Mouse (Mus musculus): ENCODE data around the gene Sh3bp5. TPM values are rescaled to one million over a fixed set of nuclear protein-coding genes. Genes with fewer than 3 reads are reported as not detected.
A peak's percentile ranks its signal among the peaks of the same experiment; 100 is the strongest.

The Sh3bp5 gene
- polyA plus RNA-seq, 1 experiment, result 43.4 TPM

- Histone ChIP-seq H3K27me3 (replicated peaks; ENCODE audit: control insufficient read depth, insufficient read depth, low read length) (no peaks in the 10 kb centered on the region), H3K4me3 (ENCODE audit: insufficient read depth, low read depth, low read length) (no peak overlapping the region), H3K27ac (ENCODE audit: insufficient read depth, low read depth, low read length) (0 out of 2 replicates have a peak overlapping the region, but pooled peaks have one; percentile 16), H3K4me1 (ENCODE audit: control insufficient read depth, insufficient read depth, low read length) (peaks cover 68% of the 10 kb centered on the region), H3K36me3 (ENCODE audit: control insufficient read depth, insufficient read depth, low read length) (no peaks in the 10 kb centered on the region)
- no peak for DNase-seq
- 60% methylated on average over 16 of the region's 16 CpGs for WGBS
- TF ChIP-seq CTCF (conservative IDR thresholded peaks at IDR 0.05; ENCODE audit: insufficient read depth, insufficient read length, low read depth, low read length), result no peak
- TF ChIP-seq POLR2A (IDR thresholded peaks at IDR 0.05; ENCODE audit: low read depth, low read length), result no peak
Observed at GRCm38 (mm10) chr14:31416835-31417549, 18.9 kb downstream of the Sh3bp5 start.

- H3K27me3 ChIP-seq (replicated peaks; ENCODE audit: control insufficient read depth, insufficient read depth, low read length), result no peaks in the 10 kb centered on the region
- no peaks in the 10 kb centered on the region for H3K36me3 ChIP-seq (ENCODE audit: control insufficient read depth, insufficient read depth, low read length)
- 86% methylated on average over 3 of the region's 3 CpGs for WGBS
- DNase-seq, result no peak
- TF ChIP-seq POLR2A (IDR thresholded peaks at IDR 0.05; ENCODE audit: low read depth, low read length) (no peak), CTCF (conservative IDR thresholded peaks at IDR 0.05; ENCODE audit: insufficient read depth, insufficient read length, low read depth, low read length) (no peak)
- no peak overlapping the region for H3K4me3 ChIP-seq (ENCODE audit: insufficient read depth, low read depth, low read length)
- no peak overlapping the region for H3K27ac ChIP-seq (ENCODE audit: insufficient read depth, low read depth, low read length)
- peaks cover 64% of the 10 kb centered on the region for H3K4me1 ChIP-seq (ENCODE audit: control insufficient read depth, insufficient read depth, low read length)
Observed at GRCm38 (mm10) chr14:31416411-31416810, 19.5 kb downstream of the Sh3bp5 start.

- 48% methylated on average over 7 of the region's 7 CpGs for WGBS
- H3K27ac ChIP-seq (ENCODE audit: insufficient read depth, low read depth, low read length), result peak overlapping the region; percentile 19
- no peaks in the 10 kb centered on the region for H3K36me3 ChIP-seq (ENCODE audit: control insufficient read depth, insufficient read depth, low read length)
- H3K4me3 ChIP-seq (ENCODE audit: insufficient read depth, low read depth, low read length), result no peak overlapping the region
- peak; percentile 56 for DNase-seq
- TF ChIP-seq CTCF (conservative IDR thresholded peaks at IDR 0.05; ENCODE audit: insufficient read depth, insufficient read length, low read depth, low read length) (no peak), POLR2A (IDR thresholded peaks at IDR 0.05; ENCODE audit: low read depth, low read length) (no peak)
- no peaks in the 10 kb centered on the region for H3K27me3 ChIP-seq (replicated peaks; ENCODE audit: control insufficient read depth, insufficient read depth, low read length)
- H3K4me1 ChIP-seq (ENCODE audit: control insufficient read depth, insufficient read depth, low read length), result peaks cover 50% of the 10 kb centered on the region
Observed at GRCm38 (mm10) chr14:31414967-31415376, 20.9 kb downstream of the Sh3bp5 start.

- Histone ChIP-seq H3K36me3 (ENCODE audit: control insufficient read depth, insufficient read depth, low read length) (no peaks in the 10 kb centered on the region), H3K4me1 (ENCODE audit: control insufficient read depth, insufficient read depth, low read length) (peaks cover 48% of the 10 kb centered on the region), H3K4me3 (ENCODE audit: insufficient read depth, low read depth, low read length) (no peak overlapping the region), H3K27me3 (replicated peaks; ENCODE audit: control insufficient read depth, insufficient read depth, low read length) (no peaks in the 10 kb centered on the region), H3K27ac (ENCODE audit: insufficient read depth, low read depth, low read length) (peak overlapping the region; percentile 30)
- 42% methylated on average over 10 of the region's 10 CpGs for WGBS
- no peak for DNase-seq
- TF ChIP-seq CTCF (conservative IDR thresholded peaks at IDR 0.05; ENCODE audit: insufficient read depth, insufficient read length, low read depth, low read length), result no peak
- TF ChIP-seq POLR2A (IDR thresholded peaks at IDR 0.05; ENCODE audit: low read depth, low read length), result no peak
Observed at GRCm38 (mm10) chr14:31414235-31414966, 21.5 kb downstream of the Sh3bp5 start.

- WGBS, result 44% methylated on average over 6 of the region's 6 CpGs
- TF ChIP-seq POLR2A (IDR thresholded peaks at IDR 0.05; ENCODE audit: low read depth, low read length), result no peak
- Histone ChIP-seq H3K36me3 (ENCODE audit: control insufficient read depth, insufficient read depth, low read length) (no peaks in the 10 kb centered on the region), H3K27ac (ENCODE audit: insufficient read depth, low read depth, low read length) (peak overlapping the region; percentile 30), H3K4me3 (ENCODE audit: insufficient read depth, low read depth, low read length) (no peak overlapping the region), H3K4me1 (ENCODE audit: control insufficient read depth, insufficient read depth, low read length) (peaks cover 49% of the 10 kb centered on the region), H3K27me3 (replicated peaks; ENCODE audit: control insufficient read depth, insufficient read depth, low read length) (no peaks in the 10 kb centered on the region)
- DNase-seq, result peak; percentile 55
Observed at GRCm38 (mm10) chr14:31413475-31414086, 22.3 kb downstream of the Sh3bp5 start.

GRCm38 (mm10) chr14:31412651-31413056 lies 23.2 kb downstream of the Sh3bp5 start:
- Histone ChIP-seq H3K4me3 (ENCODE audit: insufficient read depth, low read depth, low read length) (no peak overlapping the region), H3K36me3 (ENCODE audit: control insufficient read depth, insufficient read depth, low read length) (no peaks in the 10 kb centered on the region), H3K4me1 (ENCODE audit: control insufficient read depth, insufficient read depth, low read length) (peaks cover 53% of the 10 kb centered on the region), H3K27me3 (replicated peaks; ENCODE audit: control insufficient read depth, insufficient read depth, low read length) (no peaks in the 10 kb centered on the region), H3K27ac (ENCODE audit: insufficient read depth, low read depth, low read length) (peak overlapping the region; percentile 17; the same call in 1 of the 2 replicates)
- WGBS, result 51% methylated on average over 10 of the region's 10 CpGs
- TF ChIP-seq CTCF (conservative IDR thresholded peaks at IDR 0.05; ENCODE audit: insufficient read depth, insufficient read length, low read depth, low read length) (no peak), POLR2A (IDR thresholded peaks at IDR 0.05; ENCODE audit: low read depth, low read length) (no peak)
- DNase-seq, result peak; percentile 66

- DNase-seq, result no peak
- peak overlapping the region; percentile 14; the same call in 1 of the 2 replicates for H3K27ac ChIP-seq (ENCODE audit: insufficient read depth, low read depth, low read length)
- no peak overlapping the region for H3K4me3 ChIP-seq (ENCODE audit: insufficient read depth, low read depth, low read length)
- H3K36me3 ChIP-seq (ENCODE audit: control insufficient read depth, insufficient read depth, low read length), result no peaks in the 10 kb centered on the region
- no peaks in the 10 kb centered on the region for H3K27me3 ChIP-seq (replicated peaks; ENCODE audit: control insufficient read depth, insufficient read depth, low read length)
- WGBS, result 81% methylated on average over 4 of the region's 4 CpGs
- TF ChIP-seq POLR2A (IDR thresholded peaks at IDR 0.05; ENCODE audit: low read depth, low read length) (no peak), CTCF (conservative IDR thresholded peaks at IDR 0.05; ENCODE audit: insufficient read depth, insufficient read length, low read depth, low read length) (no peak)
- peaks cover 58% of the 10 kb centered on the region for H3K4me1 ChIP-seq (ENCODE audit: control insufficient read depth, insufficient read depth, low read length)
Observed at GRCm38 (mm10) chr14:31410737-31411136, 25.1 kb downstream of the Sh3bp5 start.

Data from kidney, adult 2 months (tissue).